Mouse (Mus musculus): ENCODE results near the gene P4ha1.
A peak's percentile ranks its signal among the peaks of the same experiment; 100 is the strongest.

P4ha1 gene

GRCm38 (mm10) chr10:59323488-59324161 lies 529 bp downstream of the P4ha1 start:
- peak in 1 of 2 experiments; percentile 49 for DNase-seq (ENCODE audit: low read depth in 2 of 2, low spot score in 2 of 2)

GRCm38 (mm10) chr10:59324311-59325165 lies 1.4 kb downstream of the P4ha1 start:
- DNase-seq (ENCODE audit: low read depth in 2 of 2, low spot score in 2 of 2): no peak

DNA sequence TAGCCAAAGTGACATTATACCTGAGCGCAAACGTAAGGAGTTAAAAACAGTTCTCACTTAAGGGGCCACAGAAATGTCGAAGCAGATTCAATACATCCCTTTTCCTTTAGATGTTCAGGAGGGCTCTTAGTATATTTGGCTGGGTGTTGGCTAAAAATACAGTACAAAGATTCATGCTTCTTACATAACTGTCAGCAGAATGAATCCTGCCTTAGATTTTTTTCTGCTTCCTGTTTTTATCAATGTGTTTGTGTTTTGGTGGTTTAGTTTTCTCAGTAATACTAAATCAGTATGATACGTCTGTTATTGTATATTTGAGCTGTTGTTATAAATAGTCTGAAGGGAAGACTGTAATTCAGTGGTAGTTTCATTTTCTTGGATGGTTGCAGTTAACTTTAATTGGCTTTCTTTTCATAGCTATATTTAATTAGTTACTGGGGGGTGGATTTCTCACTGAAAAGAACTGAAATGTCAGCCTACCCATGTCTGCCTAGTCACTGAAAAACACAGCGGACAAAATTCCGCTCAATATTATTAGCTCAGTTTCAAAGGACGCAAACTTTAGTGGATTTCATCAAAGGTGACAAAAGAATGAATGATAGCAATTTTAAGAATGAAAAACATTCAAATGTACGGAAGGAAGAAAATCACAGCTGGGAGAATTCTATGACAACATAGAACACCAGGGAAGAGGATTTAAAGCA lies 3.7 kb downstream of the P4ha1 start:
- no peak for DNase-seq (ENCODE audit: low read depth in 2 of 2, low spot score in 2 of 2)

- no peak for DNase-seq (ENCODE audit: low read depth in 2 of 2, low spot score in 2 of 2)
Observed at GRCm38 (mm10) chr10:59327316-59327710, 4.2 kb downstream of the P4ha1 start.

GRCm38 (mm10) chr10:59331546-59332256 lies 8.6 kb downstream of the P4ha1 start:
- no peak for DNase-seq (ENCODE audit: low read depth in 2 of 2, low spot score in 2 of 2)

DNA sequence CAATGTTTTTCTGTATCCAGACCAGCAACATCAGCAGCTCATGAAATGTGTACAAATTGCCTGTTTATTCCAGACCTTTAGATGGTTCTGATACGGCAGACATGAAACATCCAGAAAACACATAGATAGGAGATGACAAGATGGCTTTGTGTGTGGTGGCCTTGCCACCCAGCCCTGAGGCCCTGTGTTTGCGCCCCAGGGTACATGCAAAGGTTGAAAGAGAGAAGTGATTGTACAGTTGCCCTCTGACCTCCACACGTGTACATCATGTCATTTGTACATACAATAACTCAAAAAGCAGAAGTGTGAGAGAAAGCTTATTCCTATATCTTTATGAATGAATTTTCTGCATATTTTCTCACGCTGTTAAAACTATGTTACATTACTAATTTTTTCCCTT lies 10.3 kb downstream of the P4ha1 start:
- no peak for DNase-seq (ENCODE audit: low read depth in 2 of 2, low spot score in 2 of 2)

- no peak for DNase-seq (ENCODE audit: low read depth in 2 of 2, low spot score in 2 of 2)
Observed at GRCm38 (mm10) chr10:59334899-59335798, 12.1 kb downstream of the P4ha1 start.

DNA sequence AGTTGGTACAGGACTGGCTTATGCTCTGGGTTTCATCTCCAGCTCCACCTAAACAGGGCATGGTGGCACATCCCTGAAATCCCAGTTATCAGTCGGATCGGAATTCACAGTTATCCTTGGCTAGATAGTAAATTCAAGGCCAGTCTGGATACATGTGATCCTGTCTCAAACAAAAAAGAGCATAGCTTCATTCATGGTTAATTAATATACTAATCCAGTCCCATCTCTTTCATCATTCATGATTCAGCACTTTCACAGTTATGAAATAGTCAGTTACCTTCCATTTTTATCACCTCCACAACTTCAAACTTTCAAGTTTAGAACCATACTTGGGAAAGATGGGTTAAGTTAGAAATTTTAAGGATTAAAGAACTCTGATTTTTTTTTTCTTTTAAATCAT lies 13.0 kb downstream of the P4ha1 start:
- DNase-seq (ENCODE audit: low read depth in 2 of 2, low spot score in 2 of 2): no peak

DNA sequence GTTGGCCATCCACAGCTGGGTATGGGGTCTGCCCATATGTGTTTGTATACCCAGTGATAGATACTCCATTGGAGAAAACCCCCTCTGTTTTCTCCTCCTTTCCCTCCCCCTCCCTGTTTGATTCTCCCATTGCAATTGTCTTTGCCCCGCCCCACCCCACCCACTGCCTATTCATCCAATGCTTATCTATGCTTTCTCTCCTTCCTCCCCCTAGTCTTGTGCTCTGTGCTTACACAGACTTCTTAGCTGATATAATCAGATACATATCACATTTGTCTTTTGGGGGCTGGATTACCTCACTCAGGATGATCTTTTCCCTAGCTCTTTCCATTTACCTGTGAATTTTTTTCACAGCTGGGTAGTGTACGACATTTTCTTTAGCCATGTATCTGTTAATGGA lies 23.5 kb downstream of the P4ha1 start:
- DNase-seq (ENCODE audit: low read depth in 2 of 2, low spot score in 2 of 2): no peak

DNA sequence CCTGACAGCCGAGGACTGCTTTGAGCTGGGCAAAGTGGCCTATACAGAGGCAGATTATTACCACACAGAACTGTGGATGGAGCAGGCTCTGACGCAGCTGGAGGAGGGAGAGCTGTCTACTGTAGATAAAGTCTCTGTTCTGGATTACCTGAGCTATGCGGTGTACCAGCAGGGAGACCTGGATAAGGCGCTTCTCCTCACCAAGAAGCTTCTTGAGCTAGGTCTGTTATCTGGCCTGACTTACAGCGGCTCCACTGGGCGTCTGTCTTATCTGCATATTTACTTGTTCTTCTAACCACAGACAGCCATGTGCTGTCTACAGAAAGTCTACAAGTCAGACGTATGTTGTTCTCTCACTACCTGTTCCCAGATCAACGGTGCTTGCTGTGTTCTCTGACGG lies 25.1 kb downstream of the P4ha1 start:
- no peak for DNase-seq (ENCODE audit: low read depth in 2 of 2, low spot score in 2 of 2)

DNA sequence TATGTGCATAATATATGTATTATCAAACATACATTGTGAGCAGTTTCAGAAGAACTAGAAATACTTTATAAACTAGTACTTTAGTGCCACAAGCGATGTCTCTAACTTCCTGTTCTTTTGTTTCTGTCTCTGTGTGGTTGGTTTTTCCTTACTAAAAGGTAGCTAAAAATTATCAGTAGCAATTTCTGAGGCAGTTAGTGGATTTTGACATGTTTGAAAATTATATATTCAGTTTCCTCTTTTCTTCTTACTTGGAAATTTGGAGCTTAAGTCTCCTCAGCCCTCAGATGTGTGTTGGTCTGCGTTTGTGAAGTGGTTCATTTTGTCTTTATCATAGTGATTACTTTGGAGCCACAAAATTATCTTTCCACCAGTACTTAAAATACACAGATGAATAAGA lies 26.4 kb downstream of the P4ha1 start:
- no peak for DNase-seq (ENCODE audit: low read depth in 2 of 2, low spot score in 2 of 2)

GRCm38 (mm10) chr10:59353065-59353464 lies 30.0 kb downstream of the P4ha1 start:
- no peak for DNase-seq (ENCODE audit: low read depth in 2 of 2, low spot score in 2 of 2)

- DNase-seq (ENCODE audit: low read depth in 2 of 2, low spot score in 2 of 2): no peak
Observed at GRCm38 (mm10) chr10:59354120-59354519, 31.0 kb downstream of the P4ha1 start.

DNA sequence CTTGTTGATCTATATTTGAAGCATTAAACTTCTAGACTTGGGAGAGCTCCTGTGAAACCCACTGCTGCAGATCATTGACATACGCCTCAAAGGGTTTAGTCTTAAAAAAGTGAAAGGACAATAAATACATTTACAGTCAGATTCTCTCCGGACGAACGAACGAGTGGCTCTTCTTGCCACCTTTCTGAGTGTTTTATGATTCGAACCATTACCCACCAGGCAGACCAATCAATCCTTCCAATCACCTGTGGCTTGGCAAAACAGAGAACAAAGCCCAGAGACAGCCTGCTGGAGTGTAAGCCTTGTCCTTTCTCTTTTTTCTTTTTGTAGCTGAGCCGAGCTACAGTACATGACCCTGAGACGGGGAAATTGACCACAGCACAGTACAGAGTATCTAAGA lies 31.9 kb downstream of the P4ha1 start:
- no peak for DNase-seq (ENCODE audit: low read depth in 2 of 2, low spot score in 2 of 2)

DNA sequence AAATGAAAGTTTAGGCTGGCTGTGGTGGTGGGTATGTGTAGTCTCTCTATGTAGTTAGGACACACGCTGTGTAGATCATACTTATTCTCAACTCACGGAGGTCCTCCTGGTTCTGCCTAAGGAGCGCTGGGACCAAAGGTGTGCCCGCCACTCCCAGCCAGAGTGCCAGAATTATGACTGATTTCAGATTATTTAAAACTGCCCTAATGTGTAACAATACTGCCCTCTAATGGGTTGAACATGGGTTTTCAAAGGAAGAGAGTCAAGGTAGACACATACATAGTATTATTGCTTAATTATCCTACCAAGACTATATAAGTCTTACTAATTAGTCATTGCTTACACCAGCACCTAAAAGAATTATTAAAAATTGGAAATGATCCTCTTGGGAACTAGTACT lies 35.6 kb downstream of the P4ha1 start:
- DNase-seq (ENCODE audit: low read depth in 2 of 2, low spot score in 2 of 2): no peak

DNA sequence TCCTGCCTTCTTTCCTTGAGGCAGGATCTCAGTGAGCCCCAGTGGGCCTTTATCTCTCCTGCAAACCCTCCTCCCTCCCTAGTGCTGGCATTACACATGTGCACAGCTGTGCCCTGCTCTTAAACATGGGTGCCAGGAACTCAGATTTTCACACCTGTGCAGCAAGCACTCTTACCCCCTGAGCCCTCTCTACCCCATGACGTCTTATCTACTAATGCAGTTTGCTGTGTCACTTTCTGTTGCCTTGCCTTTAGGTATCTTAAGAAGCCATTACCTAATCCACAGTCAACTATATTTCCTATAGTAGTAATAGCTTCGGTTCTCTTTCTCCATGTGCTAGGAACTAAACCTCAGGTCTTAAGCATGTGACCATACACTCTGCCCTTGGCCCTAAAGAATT lies 40.1 kb downstream of the P4ha1 start:
- no peak for DNase-seq (ENCODE audit: low read depth in 2 of 2, low spot score in 2 of 2)

DNA sequence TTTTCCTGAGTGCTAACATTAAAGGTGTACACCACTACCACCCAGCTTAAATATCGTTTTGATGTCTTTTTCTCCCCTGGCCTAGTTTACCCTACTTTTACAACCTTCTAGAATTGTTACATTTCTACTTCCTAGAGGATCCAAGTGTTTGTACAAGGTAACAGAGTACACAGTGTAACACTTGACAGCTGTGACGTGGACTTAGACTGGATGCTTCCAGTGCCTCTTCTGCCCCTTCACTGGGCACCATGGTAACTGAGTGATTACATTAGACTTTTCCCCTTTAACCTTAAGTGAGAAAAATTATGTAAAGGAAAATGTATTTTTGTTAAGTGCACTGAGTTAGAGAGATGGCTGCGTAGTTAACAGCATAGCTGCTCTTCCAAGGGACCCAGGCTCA lies 41.5 kb downstream of the P4ha1 start:
- DNase-seq (ENCODE audit: low read depth in 2 of 2, low spot score in 2 of 2): no peak

DNA sequence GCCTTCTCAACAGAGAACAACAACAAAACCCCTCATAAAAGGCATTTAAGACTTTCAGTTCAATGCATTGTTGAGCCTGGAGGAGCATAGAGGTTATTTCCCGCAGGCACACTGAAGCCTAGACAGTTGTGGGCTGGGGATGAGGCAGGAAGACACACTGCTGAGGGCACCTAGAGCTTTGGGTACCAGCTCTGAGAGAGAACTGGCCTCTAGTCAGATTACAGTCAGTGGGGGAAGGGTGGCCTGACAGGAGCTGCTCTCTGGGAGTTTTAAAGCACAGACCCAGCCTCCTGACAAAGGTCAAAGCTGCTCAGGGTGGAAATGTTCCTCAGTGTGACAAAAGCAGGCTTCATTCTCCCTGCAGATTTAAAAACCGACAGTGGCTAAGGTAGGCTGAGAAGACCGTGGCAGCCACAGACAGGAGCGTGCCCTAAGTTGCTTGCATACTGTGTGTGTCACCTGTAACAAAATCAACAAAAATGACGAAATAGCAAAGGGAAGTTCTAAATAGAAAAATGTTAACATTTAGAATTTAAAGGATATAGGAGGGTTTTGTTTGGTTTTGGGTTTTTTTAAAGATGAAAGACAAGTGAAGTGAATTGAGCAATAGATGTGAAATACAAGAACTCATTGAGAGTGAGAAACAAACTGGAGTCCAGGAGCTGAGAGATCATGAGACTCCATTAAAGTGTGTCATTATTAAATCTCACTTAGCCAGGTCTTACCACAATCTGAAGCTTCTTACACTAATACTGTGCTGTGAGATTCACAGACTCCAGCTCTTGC lies 42.9 kb downstream of the P4ha1 start:
- no peak for DNase-seq (ENCODE audit: low read depth in 2 of 2, low spot score in 2 of 2)

DNA sequence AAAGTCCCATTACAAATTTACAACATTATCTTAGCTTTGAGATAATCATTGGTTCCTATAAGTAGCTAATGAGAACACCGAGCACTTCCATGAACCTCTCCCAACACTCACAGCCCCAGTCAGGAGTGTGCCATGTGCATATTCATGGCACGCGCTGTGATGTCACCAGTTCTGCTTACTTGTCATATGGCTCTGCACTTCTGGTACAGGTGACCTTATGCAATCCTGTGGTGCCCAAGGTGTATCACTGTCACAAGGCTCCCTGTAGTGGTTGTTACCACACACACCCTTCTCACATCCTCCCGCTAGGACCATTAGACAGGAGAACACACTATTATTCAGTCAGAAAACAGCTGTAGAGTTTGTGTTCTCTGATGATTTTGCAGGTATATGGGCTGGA lies 43.6 kb downstream of the P4ha1 start:
- DNase-seq (ENCODE audit: low read depth in 2 of 2, low spot score in 2 of 2): no peak

DNA sequence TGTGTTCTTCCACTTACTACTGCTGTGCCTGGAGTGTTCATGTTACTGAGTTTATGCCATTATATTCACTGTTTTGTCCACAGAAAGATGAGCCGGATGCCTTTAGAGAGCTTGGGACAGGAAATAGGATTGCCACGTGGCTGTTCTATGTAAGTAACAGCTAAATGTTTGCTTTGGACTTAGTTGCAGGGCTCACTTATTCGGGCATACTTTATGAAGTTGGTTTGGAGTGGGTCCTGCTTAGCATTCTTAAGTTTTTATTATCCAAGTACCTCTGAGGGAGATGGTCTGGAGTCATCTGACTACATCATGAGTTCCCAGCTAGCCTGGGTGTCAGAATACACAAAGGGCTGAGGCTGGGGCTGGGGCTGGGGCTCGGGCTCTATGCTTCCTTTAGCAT lies 44.1 kb downstream of the P4ha1 start:
- no peak for DNase-seq (ENCODE audit: low read depth in 2 of 2, low spot score in 2 of 2)

Data from CD8-positive naive resting alpha-beta T cell, adult 2 months (primary cell).